Mouse (Mus musculus) heart, embryonic 13.5 days (tissue): Measurements from ENCODE around the gene Sh3glb2. TPM values are rescaled to one million over a fixed set of nuclear protein-coding genes. Genes with fewer than 3 reads are reported as not detected.
A peak's percentile ranks its signal among the peaks of the same experiment; 100 is the strongest.

ENCODE experiments used
- ATAC-seq: fragments of 200-750 bp; cut with Nextera tagmentation; 2 replicates; pipeline ENCODE4 v1.8.0; 2017; ENCODE audit warnings: moderate TSS enrichment; ENCODE audit not compliant: insufficient number of reproducible peaks, low FRiP score, low TSS enrichment; ENCODE audit errors: extremely low read depth
- H3K27ac ChIP-seq: fragments of 300-500 bp; sonication (generic); replicated peaks from 2 replicates; pipeline ENCODE4 v1.5.1; 2015; ENCODE audit warnings: moderate library complexity, mild to moderate bottlenecking, inconsistent platforms
- H3K27me3 ChIP-seq: fragments of 300-500 bp; sonication (generic); replicated peaks from 2 replicates; pipeline ENCODE4 v1.6.1; 2015; ENCODE audit warnings: mild to moderate bottlenecking, inconsistent platforms
- H3K36me3 ChIP-seq: fragments of 300-500 bp; sonication (generic); 2 replicates; pipeline ENCODE4 v1.6.1; 2015; ENCODE audit warnings: mild to moderate bottlenecking, inconsistent platforms
- H3K4me1 ChIP-seq: fragments of 300-500 bp; sonication (generic); 2 replicates; pipeline ENCODE4 v1.6.1; 2015; ENCODE audit warnings: inconsistent platforms
- H3K4me2 ChIP-seq: fragments of 300-500 bp; sonication (generic); 2 replicates; pipeline ENCODE4 v1.6.1; 2015; ENCODE audit warnings: inconsistent platforms, mild to moderate bottlenecking, moderate library complexity
- H3K4me3 ChIP-seq: fragments of 300-500 bp; sonication (generic); 2 replicates; pipeline ENCODE4 v1.5.1; 2015; ENCODE audit warnings: moderate library complexity, mild to moderate bottlenecking, inconsistent platforms
- H3K9ac ChIP-seq: fragments of 300-500 bp; sonication (generic); 2 replicates; pipeline ENCODE4 v1.6.1; 2015; ENCODE audit warnings: inconsistent platforms, mild to moderate bottlenecking, moderate library complexity
- H3K9me3 ChIP-seq: fragments of 300-500 bp; sonication (generic); 2 replicates; pipeline ENCODE4 v1.6.1; 2016; ENCODE audit warnings: inconsistent platforms
- WGBS: fragments of 180-500 bp; shearing (Covaris S2); methylation state at CpG from one replicate; pipeline ENCODE4 v1.1.7; 2015; ENCODE audit warnings: mixed read lengths; 5-methylcytosine and 5-hydroxymethylcytosine counted together
- polyA plus RNA-seq: library from polyadenylated mRNA; unstranded; fragments of >200 nt; fragmentation: Nextera tagmentation; extraction: Ambion mirVana; gene quantifications from 2 replicates; pipeline ENCODE4 v1.2.1, GENCODE M21; 2015

Sh3glb2 gene
- polyA plus RNA-seq, 1 experiment from 2014 or later, result 122 TPM

DNA sequence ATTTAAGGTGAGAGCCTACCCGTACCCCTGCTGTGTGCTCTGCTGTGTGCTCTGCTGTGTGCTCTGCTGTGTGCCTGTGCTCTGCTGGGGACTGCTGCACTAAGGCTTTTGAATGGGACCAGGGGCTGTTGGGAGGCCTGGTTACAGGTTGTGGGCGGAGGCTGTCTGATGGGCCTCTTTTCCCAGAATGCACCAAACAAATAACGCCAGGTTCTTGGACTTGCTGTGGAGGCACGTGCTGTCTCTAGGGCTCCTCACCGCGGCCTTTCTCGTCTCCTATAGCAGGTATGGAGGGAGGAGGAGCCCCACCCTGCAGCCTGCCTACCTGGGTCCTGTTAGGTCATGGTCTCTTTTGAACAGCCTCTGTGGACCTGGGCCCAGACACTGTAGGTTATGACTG lies 37.1 kb upstream of the Sh3glb2 start:
- H3K4me1 ChIP-seq, result peaks cover 39% of the 10 kb centered on the region
- H3K27me3 ChIP-seq, result no peaks in the 10 kb centered on the region
- H3K9me3 ChIP-seq, result no peaks in the 10 kb centered on the region
- H3K36me3 ChIP-seq, result peaks cover 62% of the 10 kb centered on the region
- no peak overlapping the region for H3K27ac ChIP-seq
- H3K4me2 ChIP-seq, result no peak overlapping the region
- WGBS, result 88% methylated on average over 7 of the region's 7 CpGs
- ATAC-seq, result no peak
- H3K9ac ChIP-seq, result no peak overlapping the region
- H3K4me3 ChIP-seq, result no peak overlapping the region

DNA sequence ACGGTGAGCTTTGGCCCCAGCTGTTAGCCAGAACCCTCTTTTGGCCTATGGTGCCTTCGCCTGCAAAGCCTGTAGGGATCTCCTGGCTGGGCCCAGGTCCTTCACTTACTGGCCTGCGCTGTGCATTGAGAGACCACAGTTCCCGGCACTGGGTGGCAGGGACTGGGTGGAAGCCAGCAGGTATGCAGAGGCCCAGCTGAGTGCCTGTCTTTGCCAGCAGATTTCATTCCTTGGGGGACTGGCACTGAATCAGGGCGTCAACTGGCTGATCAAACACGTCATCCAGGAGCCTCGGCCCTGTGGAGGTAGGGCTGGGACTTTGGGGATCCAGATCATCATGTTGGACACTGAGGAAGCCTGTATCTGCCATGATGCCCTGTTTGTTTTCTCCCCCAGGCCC lies 36.6 kb upstream of the Sh3glb2 start:
- Histone ChIP-seq H3K4me2 (no peak overlapping the region), H3K27ac (no peak overlapping the region), H3K4me3 (no peak overlapping the region), H3K9me3 (no peaks in the 10 kb centered on the region), H3K36me3 (peaks cover 57% of the 10 kb centered on the region), H3K9ac (no peak overlapping the region), H3K27me3 (no peaks in the 10 kb centered on the region), H3K4me1 (peaks cover 39% of the 10 kb centered on the region)
- WGBS, result 86% methylated on average over 7 of the region's 7 CpGs
- no peak for ATAC-seq

DNA sequence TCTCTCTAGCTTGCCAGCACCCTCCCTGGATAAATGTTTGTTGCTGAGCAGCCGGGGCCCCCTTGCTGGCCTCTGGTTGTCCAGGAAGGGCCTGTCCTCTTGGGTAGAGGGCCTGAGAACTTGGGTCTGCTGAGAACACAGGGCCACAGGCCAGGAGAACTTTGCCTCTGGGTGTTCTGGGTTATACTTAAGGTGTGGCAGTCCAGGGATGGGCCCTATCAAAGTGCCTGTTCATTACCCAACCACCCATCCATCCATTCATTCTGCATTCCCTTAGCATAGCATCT lies 34.2 kb upstream of the Sh3glb2 start:
- peak overlapping the region; percentile 92 for H3K4me2 ChIP-seq
- H3K9ac ChIP-seq, result peak overlapping the region; percentile 88
- peaks cover 34% of the 10 kb centered on the region for H3K36me3 ChIP-seq
- ATAC-seq, result no peak
- H3K4me3 ChIP-seq, result peak overlapping the region; percentile 84
- no peaks in the 10 kb centered on the region for H3K9me3 ChIP-seq
- 30% methylated on average over 1 of the region's 1 CpGs for WGBS
- no peaks in the 10 kb centered on the region for H3K27me3 ChIP-seq
- H3K27ac ChIP-seq, result peak overlapping the region; percentile 92
- H3K4me1 ChIP-seq, result peaks cover 25% of the 10 kb centered on the region

DNA sequence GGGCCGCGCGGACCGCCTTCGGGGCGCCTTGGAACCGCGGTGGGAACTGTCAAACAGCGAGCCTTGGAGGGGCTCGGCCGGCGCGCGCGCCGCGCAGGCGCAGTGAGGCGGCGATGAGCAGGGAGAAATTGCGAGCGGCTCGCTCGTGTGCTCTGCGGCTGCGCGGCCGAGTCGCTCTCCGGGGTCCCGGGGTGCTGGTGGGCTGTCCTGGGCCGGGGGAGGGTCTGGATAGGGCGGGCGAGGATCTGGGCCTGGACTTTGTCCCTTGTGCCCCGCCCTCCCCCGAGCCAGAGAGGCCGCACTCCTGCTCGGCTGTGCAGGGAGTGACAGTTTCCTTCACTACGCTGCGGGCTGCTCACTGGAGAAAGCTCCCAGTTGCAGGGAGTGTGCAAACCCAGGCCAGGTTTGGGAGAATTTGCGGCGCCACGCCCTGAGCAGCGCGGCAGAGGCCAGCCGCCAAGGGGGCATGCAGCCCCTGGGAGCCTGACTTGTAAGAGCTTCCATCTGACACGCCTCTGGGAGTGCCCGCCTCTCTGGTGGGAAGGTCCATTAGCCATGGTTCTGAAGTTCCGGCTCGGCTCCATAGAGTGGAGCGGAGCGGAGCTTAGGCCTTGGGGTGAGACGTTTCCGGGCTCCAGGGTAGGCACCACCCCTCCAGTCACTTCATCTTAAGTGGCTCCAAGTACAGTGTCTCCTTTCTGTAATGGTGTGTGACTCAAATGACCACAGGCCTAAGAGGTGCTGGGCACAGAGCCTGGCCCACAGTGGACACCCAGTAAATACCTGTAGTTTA lies 33.6 kb upstream of the Sh3glb2 start:
- peaks cover 25% of the 10 kb centered on the region for H3K4me1 ChIP-seq
- ATAC-seq, result peak; percentile 69

DNA sequence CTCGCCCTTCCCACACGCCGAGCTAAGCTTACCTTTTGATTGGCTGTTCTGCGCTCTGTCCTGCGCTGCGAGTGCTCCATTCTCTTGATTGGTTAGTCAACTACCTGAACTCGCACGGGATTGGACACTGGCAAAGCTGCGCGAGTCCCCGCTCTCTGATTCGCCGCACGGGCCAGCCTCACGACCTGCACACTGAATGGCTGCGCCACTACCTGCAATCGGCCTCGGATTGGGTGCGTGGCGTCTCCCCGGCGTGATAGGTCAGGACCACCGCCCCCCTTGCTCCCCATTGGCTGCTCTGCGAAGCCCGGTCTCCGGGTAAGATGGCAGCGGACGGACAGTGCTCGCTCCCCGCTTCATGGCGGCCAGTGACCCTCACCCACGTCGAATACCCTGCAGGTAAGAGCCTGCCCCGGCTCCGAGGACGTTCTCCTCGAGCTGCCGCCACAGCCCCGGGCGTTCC lies 33.0 kb upstream of the Sh3glb2 start, which contains the start of gene Dolpp1:
Gene Dolpp1 (plus strand): TSS at position 141 of the 463 bp plus-strand sequence.
- under 1% methylated on average over 40 of the region's 40 CpGs for WGBS
- ATAC-seq, result peak; percentile 96

More for the DNA sequence above, 33.6 kb upstream of the Sh3glb2 start:
- Histone ChIP-seq H3K9ac (peak overlapping the region; percentile 88), H3K4me2 (peak overlapping the region; percentile 92), H3K4me3 (peak overlapping the region; percentile 84), H3K27ac (peak overlapping the region; percentile 92), H3K27me3 (no peaks in the 10 kb centered on the region), H3K9me3 (no peaks in the 10 kb centered on the region), H3K36me3 (peaks cover 28% of the 10 kb centered on the region)
- WGBS, result under 1% methylated on average over 37 of the region's 54 CpGs

DNA sequence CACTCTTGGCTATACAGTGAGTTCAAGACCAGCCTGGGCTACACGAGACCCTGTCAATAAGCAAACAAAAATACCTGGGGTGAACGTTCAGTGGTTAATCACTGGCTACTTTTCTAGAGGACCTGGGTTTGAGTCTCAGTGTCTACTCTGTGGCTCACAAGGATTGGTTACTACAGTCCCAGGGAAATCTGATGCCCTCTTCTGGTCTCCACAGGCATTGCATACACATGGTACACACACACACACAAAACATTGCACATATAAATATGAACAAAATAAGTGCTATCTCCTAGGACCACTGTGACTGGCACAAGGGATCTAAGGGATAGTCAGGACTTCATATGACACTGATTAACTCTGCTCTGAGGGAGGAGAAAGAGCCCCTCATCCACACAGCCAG lies 29.9 kb upstream of the Sh3glb2 start:
- Histone ChIP-seq H3K4me2 (no peak overlapping the region), H3K27me3 (no peaks in the 10 kb centered on the region), H3K27ac (no peak overlapping the region), H3K36me3 (peaks cover 23% of the 10 kb centered on the region), H3K4me3 (no peak overlapping the region), H3K9ac (no peak overlapping the region), H3K9me3 (no peaks in the 10 kb centered on the region), H3K4me1 (peaks cover 16% of the 10 kb centered on the region)
- WGBS, result 92% methylated on average over 2 of the region's 2 CpGs
- no peak for ATAC-seq

More for the DNA sequence above, 33.0 kb upstream of the Sh3glb2 start, which contains the start of gene Dolpp1:
- Histone ChIP-seq H3K9ac (peak within 1 kb of the TSS; percentile 88), H3K4me2 (peak within 1 kb of the TSS; percentile 92), H3K9me3 (no peaks in the 10 kb centered on the region), H3K27me3 (no peaks in the 10 kb centered on the region), H3K27ac (peak within 1 kb of the TSS; percentile 92), H3K36me3 (peaks cover 22% of the 10 kb centered on the region), H3K4me3 (peak within 1 kb of the TSS; percentile 84), H3K4me1 (peaks cover 25% of the 10 kb centered on the region)

DNA sequence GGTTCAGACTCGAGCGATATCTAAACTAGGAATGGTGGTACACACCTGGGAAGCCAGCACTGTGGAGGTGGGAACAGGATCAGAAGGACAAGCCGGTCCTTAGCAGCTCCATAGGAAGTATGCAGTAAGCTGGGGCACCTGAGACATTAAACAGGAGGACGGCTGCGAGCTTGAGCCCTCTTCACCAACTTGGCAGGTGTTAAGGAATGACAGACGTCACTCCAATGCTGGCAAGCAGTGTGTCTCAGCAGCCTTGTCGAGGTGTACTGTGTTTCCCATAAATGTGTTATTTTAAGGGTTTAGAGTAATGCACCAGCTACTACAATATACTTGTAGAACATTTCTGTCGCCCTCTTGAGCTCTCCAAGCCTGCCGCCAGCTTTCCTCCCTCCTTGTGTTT lies 27.8 kb upstream of the Sh3glb2 start:
- Histone ChIP-seq H3K27me3 (no peaks in the 10 kb centered on the region), H3K4me3 (no peak overlapping the region), H3K9me3 (no peaks in the 10 kb centered on the region), H3K9ac (no peak overlapping the region), H3K27ac (no peak overlapping the region), H3K4me1 (peaks cover 5% of the 10 kb centered on the region), H3K4me2 (no peak overlapping the region), H3K36me3 (peaks cover 41% of the 10 kb centered on the region)
- ATAC-seq, result no peak
- WGBS, result 71% methylated on average over 9 of the region's 9 CpGs

DNA sequence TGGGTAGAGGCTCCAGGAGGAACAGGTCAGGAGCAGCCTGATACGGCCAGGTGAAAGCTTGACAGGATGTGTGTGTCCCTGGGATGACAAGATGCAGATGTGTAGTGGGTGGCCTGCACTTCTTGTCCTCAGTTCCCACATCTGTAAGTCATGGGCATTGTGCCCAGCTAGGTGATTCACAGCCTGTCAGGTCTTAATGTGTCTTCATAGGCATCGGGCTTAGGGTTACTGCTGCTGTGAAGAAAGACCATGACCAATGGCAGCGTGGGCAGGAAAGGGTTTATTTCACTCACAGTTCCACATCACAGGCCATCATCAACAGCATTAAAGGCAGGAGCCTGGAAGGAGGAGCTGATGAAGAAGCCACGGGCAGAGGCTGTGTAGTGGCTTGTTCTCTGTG lies 26.5 kb upstream of the Sh3glb2 start:
- Histone ChIP-seq H3K4me3 (no peak overlapping the region), H3K27me3 (no peaks in the 10 kb centered on the region), H3K36me3 (peaks cover 54% of the 10 kb centered on the region), H3K27ac (no peak overlapping the region), H3K9ac (no peak overlapping the region), H3K4me2 (no peak overlapping the region), H3K4me1 (no peaks in the 10 kb centered on the region; the same call in 1 of the 2 replicates), H3K9me3 (no peaks in the 10 kb centered on the region)
- no peak for ATAC-seq
- WGBS, result 84% methylated on average over 4 of the region's 4 CpGs

DNA sequence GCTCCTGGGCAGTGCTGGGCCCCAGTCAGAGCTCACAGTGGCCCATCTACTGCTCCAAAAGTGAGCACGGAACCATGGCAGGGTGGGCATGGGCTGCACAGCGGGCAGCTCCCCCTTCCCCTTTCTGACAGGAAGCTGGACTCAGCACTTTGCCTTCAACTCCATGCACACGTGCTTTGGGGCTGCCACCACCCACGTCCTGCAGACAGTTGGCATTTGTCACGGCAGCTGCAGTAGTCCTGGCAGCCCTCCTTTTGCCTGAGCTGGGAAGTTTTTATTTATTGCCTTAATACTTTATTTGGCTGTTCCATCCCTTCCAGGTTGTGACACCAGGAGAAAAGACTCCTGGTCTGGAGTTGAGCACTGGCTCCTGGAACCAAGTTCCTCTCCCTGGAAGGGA lies 25.7 kb upstream of the Sh3glb2 start:
- Histone ChIP-seq H3K27ac (no peak overlapping the region), H3K4me3 (no peak overlapping the region), H3K4me1 (no peaks in the 10 kb centered on the region), H3K36me3 (peaks cover 62% of the 10 kb centered on the region), H3K9ac (no peak overlapping the region), H3K4me2 (no peak overlapping the region), H3K27me3 (no peaks in the 10 kb centered on the region), H3K9me3 (no peaks in the 10 kb centered on the region)
- whole genome bisulfite sequencing, result 77% methylated on average over 5 of the region's 5 CpGs
- ATAC-seq, result no peak

DNA sequence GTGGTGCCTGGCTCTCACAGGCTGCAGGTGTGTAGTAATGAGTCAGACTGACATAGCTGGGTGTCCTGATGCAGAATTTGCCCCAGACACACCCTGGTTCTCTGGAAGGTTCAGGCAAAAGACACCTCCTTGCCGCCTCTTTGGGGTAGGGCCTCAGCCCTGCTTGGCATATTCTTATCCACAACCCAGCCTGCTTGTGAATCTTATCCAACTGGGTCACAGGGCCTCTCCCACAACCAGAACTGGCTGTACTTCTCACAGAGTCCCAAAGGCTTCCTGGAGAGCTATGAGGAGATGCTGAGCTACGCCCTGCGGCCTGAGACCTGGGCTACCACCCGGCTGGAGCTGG lies 22.2 kb upstream of the Sh3glb2 start:
- 87% methylated on average over 4 of the region's 4 CpGs for WGBS
- Histone ChIP-seq H3K27ac (no peak overlapping the region), H3K36me3 (peaks cover 97% of the 10 kb centered on the region), H3K27me3 (no peaks in the 10 kb centered on the region), H3K4me3 (no peak overlapping the region), H3K9ac (no peak overlapping the region), H3K9me3 (no peaks in the 10 kb centered on the region), H3K4me2 (no peak overlapping the region), H3K4me1 (no peaks in the 10 kb centered on the region)
- no peak for ATAC-seq

DNA sequence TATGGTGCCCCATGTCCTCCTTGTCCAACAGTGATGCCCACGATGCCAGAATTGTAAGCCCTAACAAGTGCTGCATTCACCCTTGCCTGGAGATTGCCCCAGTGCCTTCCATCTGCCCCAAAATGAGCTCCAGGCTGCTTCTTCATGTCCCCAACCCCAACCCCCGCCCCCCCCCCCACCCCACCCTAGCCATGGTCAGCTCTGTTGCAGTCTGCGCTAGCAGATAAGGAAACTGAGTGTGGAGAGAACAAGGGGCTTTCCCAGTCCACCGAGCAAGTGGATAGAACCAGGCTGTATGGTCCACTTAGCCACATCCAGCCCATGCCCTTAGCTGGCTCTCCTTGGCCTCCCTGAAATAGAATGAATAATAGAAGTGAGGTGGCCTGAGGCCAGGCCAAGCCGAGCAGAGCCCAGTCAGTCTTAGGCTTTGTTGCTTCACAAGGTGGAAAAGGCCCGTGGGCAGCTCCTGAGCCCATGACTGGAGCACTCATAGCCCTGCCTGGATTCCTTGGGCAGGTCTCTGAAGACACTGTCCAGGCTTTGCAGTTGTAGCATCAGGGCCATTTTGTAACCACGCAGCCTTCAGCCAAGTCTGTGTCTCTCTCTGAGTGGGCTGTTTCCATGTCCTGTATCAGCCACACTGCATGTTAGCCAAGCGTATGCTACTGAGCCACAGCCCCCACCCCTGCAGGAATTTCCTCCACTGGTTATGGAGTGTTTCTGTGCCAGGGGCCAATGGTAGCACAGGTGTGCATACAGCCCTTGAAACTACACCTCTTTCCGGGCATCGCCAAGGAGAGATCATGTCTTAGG lies 21.6 kb upstream of the Sh3glb2 start:
- H3K9me3 ChIP-seq, result no peaks in the 10 kb centered on the region
- H3K36me3 ChIP-seq, result peaks cover 100% of the 10 kb centered on the region
- no peaks in the 10 kb centered on the region for H3K27me3 ChIP-seq
- no peak overlapping the region for H3K4me3 ChIP-seq
- H3K27ac ChIP-seq, result no peak overlapping the region
- ATAC-seq, result no peak
- 78% methylated on average over 10 of the region's 10 CpGs for WGBS
- no peak overlapping the region for H3K9ac ChIP-seq
- no peak overlapping the region for H3K4me2 ChIP-seq
- no peaks in the 10 kb centered on the region for H3K4me1 ChIP-seq
